Mouse (Mus musculus) thymus, postnatal 4 days (tissue): ENCODE measurements around the gene Rplp0.

Experiments used
- DNase-seq: peaks from one replicate; pipeline ENCODE4 v3.0.0; 2021

Gene Rplp0

GRCm38 (mm10) chr5:115586166-115586565 is 26.9 kb downstream of the Rplp0 start:
- no peak for DNase-seq

GRCm38 (mm10) chr5:115586780-115587179 is 27.5 kb downstream of the Rplp0 start:
- no peak for DNase-seq

- DNase-seq: no peak
Measured at GRCm38 (mm10) chr5:115591028-115591427, 31.8 kb downstream of the Rplp0 start.

- DNase-seq: no peak
Measured at GRCm38 (mm10) chr5:115591506-115591905, 32.2 kb downstream of the Rplp0 start.

GRCm38 (mm10) chr5:115603561-115603960 is 44.3 kb downstream of the Rplp0 start:
- no peak for DNase-seq

GRCm38 (mm10) chr5:115611566-115611965 is 52.3 kb downstream of the Rplp0 start:
- DNase-seq: no peak
